Mouse (Mus musculus) G1E (cell line): ENCODE data around the gene Dab1.

ENCODE experiments used
- CTCF ChIP-seq: IDR thresholded peaks from 2 replicates; pipeline ENCODE4 v1.5.1; 2012; ENCODE audit warnings: low read depth, low read length, inconsistent platforms, mixed read lengths
- TAL1 ChIP-seq: conservative IDR thresholded peaks from 2 replicates; pipeline ENCODE4 v1.6.1; 2012; ENCODE audit warnings: low read depth, low read length, inconsistent platforms, mixed read lengths

DNA sequence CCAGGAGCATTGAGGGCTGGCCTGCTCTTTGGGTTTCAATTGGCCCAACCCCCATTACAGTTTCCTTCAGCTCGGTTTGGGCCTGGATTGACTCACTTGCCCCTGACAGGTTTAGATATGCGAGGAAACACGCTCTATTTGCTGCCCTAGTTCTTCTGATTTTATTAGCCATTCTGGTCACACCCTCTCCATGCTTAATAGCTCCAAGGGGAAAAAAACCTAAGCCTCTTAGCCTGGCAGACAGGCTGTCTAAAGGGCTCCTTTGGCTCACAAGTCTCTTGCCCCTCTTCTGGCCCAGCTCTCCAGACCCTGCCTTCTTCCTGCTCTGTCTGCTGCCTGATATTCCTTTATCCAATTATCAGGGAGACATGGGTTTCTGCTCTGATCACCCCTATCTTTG is 1069.9 kb downstream of the Dab1 start:
- TF ChIP-seq TAL1, result no peak
- no peak for TF ChIP-seq CTCF
